In genomic region chr16:20536081-20536665, GRCm38 (mm10) we compare ENCODE assay signal across 8 mouse cellular contexts. TPM values are rescaled to one million over a fixed set of nuclear protein-coding genes. Genes with fewer than 3 reads are reported as not detected.
DNase-seq lines count a peak whose midpoint lies in the region; ATAC-seq and TF ChIP-seq lines count a peak whose summit lies in the region.

No protein-coding gene starts in this region.

- no peak for DNase-seq in gastrocnemius, adult 2 months
- DNase-seq in gastrocnemius, adult 8-10 months (ENCODE audit: low spot score in 2 of 2): no peak
- no peak for DNase-seq in spleen, adult 2 months (ENCODE audit: low read depth in 1 of 2, low spot score in 2 of 2)
- DNase-seq in spleen, postnatal 14 days (ENCODE audit: low spot score in 2 of 2): no peak
- no peak for DNase-seq in right cerebral cortex, adult 18-20 months
- DNase-seq in cerebellum, adult 18-20 months: no peak

- intact Hi-C loops in gastrocnemius, adult 2 months (cut with DNase I): loop anchor here (5.0 kb wide), 1 partner anchor 76 kb away; the partner anchor contains the start of genes Alg3, Eef1akmt4 and Gm49333

- peaks cover 5% of the 10 kb centered on the region; the same call in 1 of the 2 replicates for H3K4me1 ChIP-seq in spleen, adult 2 months (ENCODE audit: control insufficient read depth, insufficient read depth, insufficient read length)
- peaks cover 26% of the 10 kb centered on the region for H3K4me1 ChIP-seq in limb, embryonic 15.5 days
- peaks cover 23% of the 10 kb centered on the region for H3K4me1 ChIP-seq in stomach, embryonic 16.5 days (ENCODE audit: control insufficient read depth, insufficient read depth, low read length)

- no peak for TF ChIP-seq POLR2A in spleen, adult 2 months (IDR thresholded peaks at IDR 0.05; ENCODE audit: low read depth, low read length)

- no peak for TF ChIP-seq CTCF in gastrocnemius, adult 2 months (IDR thresholded peaks at IDR 0.05)
- no peak for TF ChIP-seq CTCF in spleen, adult 2 months (IDR thresholded peaks at IDR 0.05; ENCODE audit: extremely low read depth, insufficient read depth, insufficient read length, insufficient replicate concordance)

- 34% methylated on average over 9 of the region's 9 CpGs for WGBS in spleen, adult 2 months
- WGBS in limb, embryonic 15.5 days: 35% methylated on average over 9 of the region's 9 CpGs
- 26% methylated on average over 9 of the region's 9 CpGs for WGBS in stomach, embryonic 16.5 days

- peak overlapping the region; percentile 89 for H3K9ac ChIP-seq in limb, embryonic 15.5 days
- H3K9ac ChIP-seq in stomach, embryonic 16.5 days (ENCODE audit: low read length): peak overlapping the region; percentile 94

- peak overlapping the region; percentile 99 for H3K4me3 ChIP-seq in gastrocnemius, adult 2 months
- H3K4me3 ChIP-seq in spleen, adult 2 months (ENCODE audit: extremely low read depth, insufficient read depth, insufficient read length): peak overlapping the region; percentile 74
- H3K4me3 ChIP-seq in limb, embryonic 15.5 days: peak overlapping the region; percentile 90
- H3K4me3 ChIP-seq in stomach, embryonic 16.5 days (replicated peaks; ENCODE audit: low read length): peak overlapping the region; percentile 74

- peaks cover 26% of the 10 kb centered on the region for H3K36me3 ChIP-seq in spleen, adult 2 months (ENCODE audit: control insufficient read depth, insufficient read depth, low read length)
- H3K36me3 ChIP-seq in limb, embryonic 15.5 days: peaks cover 56% of the 10 kb centered on the region
- peaks cover 18% of the 10 kb centered on the region for H3K36me3 ChIP-seq in stomach, embryonic 16.5 days (ENCODE audit: control insufficient read depth, insufficient read depth, low read length)

- H3K4me2 ChIP-seq in limb, embryonic 15.5 days: peak overlapping the region; percentile 64
- peak overlapping the region; percentile 93 for H3K4me2 ChIP-seq in stomach, embryonic 16.5 days (ENCODE audit: low read depth, low read length)

- no peak for ATAC-seq in limb, embryonic 15.5 days (ENCODE audit: insufficient number of reproducible peaks, low FRiP score, low TSS enrichment, low read depth)
- ATAC-seq in stomach, embryonic 16.5 days (ENCODE audit: insufficient read depth, low FRiP score): no peak

- H3K9me3 ChIP-seq in limb, embryonic 15.5 days: no peaks in the 10 kb centered on the region
- H3K9me3 ChIP-seq in stomach, embryonic 16.5 days (replicated peaks; ENCODE audit: control insufficient read depth, low read length): no peaks in the 10 kb centered on the region

- H3K27ac ChIP-seq in gastrocnemius, adult 2 months: peak overlapping the region; percentile 99
- H3K27ac ChIP-seq in spleen, adult 2 months (ENCODE audit: insufficient read depth, low read length): peak overlapping the region; percentile 75; the same call in 1 of the 2 replicates
- H3K27ac ChIP-seq in limb, embryonic 15.5 days: peak overlapping the region; percentile 82
- H3K27ac ChIP-seq in stomach, embryonic 16.5 days (ENCODE audit: low read length): peak overlapping the region; percentile 96

- H3K27me3 ChIP-seq in spleen, adult 2 months (ENCODE audit: control insufficient read depth, insufficient read depth, low read length): no peaks in the 10 kb centered on the region
- no peaks in the 10 kb centered on the region for H3K27me3 ChIP-seq in limb, embryonic 15.5 days
- H3K27me3 ChIP-seq in stomach, embryonic 16.5 days (ENCODE audit: control insufficient read depth, insufficient read depth, low read length): no peaks in the 10 kb centered on the region

RNA-seq across cellular contexts. Expression of gene Ap2m1, which starts 0.9 kb away (rescaled TPM):
- 100 to 1,000 TPM; 137 to 157 TPM for total RNA-seq in gastrocnemius, adult 2 months (2021)
- 100 to 1,000 TPM; 113 to 138 (median 134) TPM for total RNA-seq in gastrocnemius, adult 8-10 months (2022)
- 241 and 277 TPM in 2 replicates for polyA plus RNA-seq in spleen, adult 2 months (2012; rRNA removed)
- polyA plus RNA-seq in limb, embryonic 15.5 days (2015; fragmentation: Nextera tagmentation; extraction: Ambion mirVana): 572 and 581 TPM in 2 replicates
- 565 and 588 TPM in 2 replicates for polyA plus RNA-seq in stomach, embryonic 16.5 days (2015; fragmentation: Nextera tagmentation; extraction: Ambion mirVana)

RNA-seq across cellular contexts. Expression of gene Abcf3, which starts 12.2 kb away (rescaled TPM):
- total RNA-seq in gastrocnemius, adult 2 months (2021): 10 to 100 TPM; 59.8 to 70.7 TPM
- total RNA-seq in gastrocnemius, adult 8-10 months (2022): 10 to 100 TPM; 55.9 to 75.5 (median 66.6) TPM
- polyA plus RNA-seq in spleen, adult 2 months (2012; rRNA removed): 27.3 and 32.6 TPM in 2 replicates
- 60.0 and 60.3 TPM in 2 replicates for polyA plus RNA-seq in limb, embryonic 15.5 days (2015; fragmentation: Nextera tagmentation; extraction: Ambion mirVana)
- polyA plus RNA-seq in stomach, embryonic 16.5 days (2015; fragmentation: Nextera tagmentation; extraction: Ambion mirVana): 55.0 and 63.1 TPM in 2 replicates

RNA-seq across cellular contexts. Expression of gene Dvl3, which starts 19.4 kb away (rescaled TPM):
- 10 to 100 TPM; 30.7 to 31.3 TPM for total RNA-seq in gastrocnemius, adult 2 months (2021)
- 10 to 100 TPM; 24.5 to 30.0 (median 27.2) TPM for total RNA-seq in gastrocnemius, adult 8-10 months (2022)
- 25.0 and 30.8 TPM in 2 replicates for polyA plus RNA-seq in spleen, adult 2 months (2012; rRNA removed)
- polyA plus RNA-seq in limb, embryonic 15.5 days (2015; fragmentation: Nextera tagmentation; extraction: Ambion mirVana): 20.9 and 22.0 TPM in 2 replicates
- 17.4 and 17.6 TPM in 2 replicates for polyA plus RNA-seq in stomach, embryonic 16.5 days (2015; fragmentation: Nextera tagmentation; extraction: Ambion mirVana)

RNA-seq across cellular contexts. Expression of gene Eif2b5, which starts 37.6 kb away (rescaled TPM):
- 10 to 100 TPM; 55.7 to 62.8 TPM for total RNA-seq in gastrocnemius, adult 2 months (2021)
- 10 to 100 TPM; 53.8 to 71.3 (median 68.1) TPM for total RNA-seq in gastrocnemius, adult 8-10 months (2022)
- 16.6 and 17.5 TPM in 2 replicates for polyA plus RNA-seq in spleen, adult 2 months (2012; rRNA removed)
- 88.4 and 93.5 TPM in 2 replicates for polyA plus RNA-seq in limb, embryonic 15.5 days (2015; fragmentation: Nextera tagmentation; extraction: Ambion mirVana)
- polyA plus RNA-seq in stomach, embryonic 16.5 days (2015; fragmentation: Nextera tagmentation; extraction: Ambion mirVana): 93.0 and 94.7 TPM in 2 replicates

RNA-seq across cellular contexts. Expression of gene Vwa5b2, which starts 53.1 kb away (rescaled TPM):
- under 1 TPM; 0.08 to 0.20 TPM for total RNA-seq in gastrocnemius, adult 2 months (2021)
- under 1 TPM in 1 of 4 experiments, not detected in 3; 0.13 TPM for total RNA-seq in gastrocnemius, adult 8-10 months (2022)
- 0.07 TPM in 1 of 2 replicates, not detected in the other for polyA plus RNA-seq in spleen, adult 2 months (2012; rRNA removed)
- 0.55 and 0.60 TPM in 2 replicates for polyA plus RNA-seq in limb, embryonic 15.5 days (2015; fragmentation: Nextera tagmentation; extraction: Ambion mirVana)
- polyA plus RNA-seq in stomach, embryonic 16.5 days (2015; fragmentation: Nextera tagmentation; extraction: Ambion mirVana): 3.8 and 4.2 TPM in 2 replicates
